Mouse (Mus musculus): ENCODE results near the gene Ak1.

Ak1 gene

DNA sequence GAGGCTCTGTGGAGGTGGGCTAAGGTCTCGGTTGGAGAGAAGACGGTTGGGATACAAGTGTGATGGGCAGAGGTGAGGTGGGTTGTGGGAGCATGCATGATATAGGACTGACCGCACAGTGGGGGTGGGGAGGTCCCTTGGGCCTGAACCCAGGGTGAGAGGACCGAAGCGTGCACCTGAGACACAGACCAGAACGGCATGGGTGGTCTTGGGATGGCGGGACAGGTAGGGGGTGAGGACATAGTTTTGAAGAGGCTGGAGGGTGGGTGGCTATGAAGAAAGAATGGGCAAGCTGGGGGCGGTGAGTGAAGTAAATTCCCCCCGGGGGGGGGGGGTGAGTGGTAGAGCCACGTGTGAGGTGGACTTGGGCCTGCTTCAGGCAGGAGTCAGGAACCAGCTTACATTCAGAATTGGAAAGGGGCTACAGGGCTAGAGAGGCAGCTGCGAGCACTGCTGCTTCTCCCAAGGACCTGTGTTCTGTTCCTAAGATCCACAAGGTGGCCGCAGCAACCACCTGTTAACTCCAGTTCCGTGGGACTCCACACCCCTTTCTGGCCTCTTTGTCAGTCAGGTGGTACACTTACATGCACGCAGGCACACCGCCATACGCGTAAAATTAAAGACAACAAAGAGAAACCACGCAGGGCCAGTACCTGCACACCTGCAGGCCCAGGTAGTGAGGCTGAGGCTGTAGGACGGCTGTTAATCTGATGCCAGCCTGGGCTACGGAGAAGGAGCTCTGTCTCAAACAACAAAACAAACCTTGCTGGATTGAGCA is 5.9 kb downstream of the Ak1 start:
- DNase-seq (ENCODE audit: inconsistent age in 2 of 2, low spot score in 1 of 2): peak; percentile 27 to 33

DNA sequence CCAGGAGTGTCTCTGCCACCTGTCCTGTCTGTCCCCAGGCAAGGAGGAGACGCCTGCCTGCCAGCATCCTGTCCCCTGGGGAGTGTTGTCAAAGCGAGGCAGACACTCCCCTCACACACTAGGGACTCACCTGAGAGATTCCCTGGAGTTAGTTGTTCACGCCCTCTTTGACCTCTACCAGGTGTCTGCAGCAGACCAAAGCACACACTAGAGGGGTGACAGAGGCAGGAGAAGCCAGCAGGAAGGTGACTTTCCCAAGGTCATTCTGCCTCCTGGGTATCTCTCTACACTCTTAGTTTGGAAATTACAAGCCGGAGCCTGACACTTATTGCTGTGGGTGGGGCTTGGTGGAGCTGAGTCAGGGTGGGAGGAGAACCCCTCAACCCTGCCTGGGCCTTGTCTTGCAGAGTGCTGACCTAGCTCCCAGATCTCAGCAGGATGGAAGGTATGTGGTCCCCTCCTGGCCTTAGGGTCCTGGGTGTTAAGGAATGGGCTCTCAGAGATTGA is 6.5 kb downstream of the Ak1 start:
- DNase-seq (ENCODE audit: inconsistent age in 2 of 2, low spot score in 1 of 2): peak in 1 of 2 experiments; percentile 50

DNA sequence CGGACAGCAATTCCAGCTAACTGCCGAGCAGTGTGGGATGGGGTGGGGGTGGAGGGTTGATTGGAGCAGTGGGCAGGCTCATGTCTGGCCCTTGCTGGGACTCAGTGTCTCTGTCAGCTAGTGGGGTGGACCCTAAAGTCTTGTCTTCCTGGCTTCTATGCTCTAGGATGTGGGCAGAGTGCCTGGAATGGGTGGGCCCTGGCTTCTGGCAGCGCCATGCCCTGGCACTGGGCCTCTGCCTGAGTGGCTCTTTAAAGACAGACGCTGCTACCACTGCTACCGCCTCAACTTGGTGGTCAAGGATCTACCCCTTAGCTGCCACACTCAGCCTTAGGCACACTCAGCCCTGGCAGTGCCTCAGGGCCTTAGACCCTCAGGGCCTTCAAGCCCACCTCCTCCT is 7.2 kb downstream of the Ak1 start:
- peak; percentile 66 to 78 for DNase-seq (ENCODE audit: inconsistent age in 2 of 2, low spot score in 1 of 2)

DNA sequence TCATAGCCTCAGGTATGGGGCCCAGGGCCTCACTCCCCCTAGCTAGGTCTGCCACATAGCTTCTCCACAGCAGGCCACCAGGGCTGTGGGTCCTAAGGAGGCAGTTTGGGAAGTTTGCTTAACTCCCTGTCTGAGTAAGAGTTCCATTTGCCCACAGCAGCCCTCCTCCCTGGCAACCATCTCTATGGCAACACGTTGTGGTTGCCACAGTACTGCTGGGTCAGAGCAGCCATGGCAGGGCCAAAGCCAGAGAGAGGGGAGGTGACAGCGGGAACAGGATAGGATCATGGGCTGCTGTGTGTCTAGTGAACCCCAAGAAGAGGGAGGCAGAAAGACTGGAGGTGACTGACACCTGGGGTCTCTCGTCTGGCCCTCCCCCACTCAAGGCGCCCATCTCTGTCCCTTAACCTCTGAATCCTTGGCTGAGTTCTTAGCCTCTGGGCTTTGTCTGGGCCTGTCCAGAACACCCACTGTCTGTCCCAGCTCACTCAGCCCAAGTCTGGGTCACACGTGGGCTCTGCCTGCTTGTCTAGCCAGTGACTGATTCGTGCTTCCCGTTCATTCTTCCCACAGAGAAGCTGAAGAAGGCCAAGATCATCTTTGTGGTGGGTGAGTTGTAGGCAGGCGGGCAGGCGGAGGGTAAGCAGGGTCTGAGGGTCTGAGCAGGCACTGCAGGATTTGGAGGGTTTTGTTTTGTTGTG is 7.9 kb downstream of the Ak1 start:
- DNase-seq (ENCODE audit: inconsistent age in 2 of 2, low spot score in 1 of 2): peak; percentile 67 to 68

DNA sequence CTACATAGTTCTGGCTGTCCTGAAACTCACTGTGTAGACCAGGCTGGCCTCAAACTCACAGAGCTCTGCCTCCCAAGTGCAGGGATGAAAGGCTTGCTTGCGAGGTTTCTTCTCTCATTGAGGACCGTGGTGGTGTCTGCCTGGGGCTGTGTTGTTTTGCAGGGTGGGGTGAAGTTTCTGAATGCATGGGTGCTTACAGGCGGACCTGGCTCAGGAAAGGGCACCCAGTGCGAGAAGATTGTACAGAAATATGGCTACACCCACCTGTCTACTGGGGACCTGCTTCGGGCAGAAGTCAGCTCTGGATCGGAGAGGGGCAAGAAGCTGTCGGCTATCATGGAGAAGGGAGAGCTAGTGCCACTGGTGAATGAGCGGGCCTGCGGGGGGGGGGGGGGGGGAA is 8.5 kb downstream of the Ak1 start:
- no peak for DNase-seq (ENCODE audit: inconsistent age in 2 of 2, low spot score in 1 of 2)

DNA sequence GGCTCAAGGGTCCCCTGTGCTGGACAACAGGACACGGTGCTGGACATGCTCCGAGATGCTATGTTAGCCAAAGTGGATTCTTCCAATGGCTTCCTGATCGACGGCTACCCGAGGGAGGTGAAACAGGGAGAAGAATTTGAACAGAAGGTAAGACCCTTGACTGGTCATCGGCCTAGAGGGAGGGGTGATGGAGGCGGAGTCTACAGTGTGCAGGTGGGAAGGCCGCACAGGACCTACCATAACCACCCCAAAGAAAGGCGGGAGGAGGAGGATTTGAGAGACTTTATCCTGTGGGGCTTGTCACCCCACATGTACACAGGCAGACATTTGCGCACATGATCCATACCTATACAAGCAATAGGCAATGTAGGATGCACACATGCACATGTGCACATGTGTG is 9.5 kb downstream of the Ak1 start:
- no peak for DNase-seq (ENCODE audit: inconsistent age in 2 of 2, low spot score in 1 of 2)

DNA sequence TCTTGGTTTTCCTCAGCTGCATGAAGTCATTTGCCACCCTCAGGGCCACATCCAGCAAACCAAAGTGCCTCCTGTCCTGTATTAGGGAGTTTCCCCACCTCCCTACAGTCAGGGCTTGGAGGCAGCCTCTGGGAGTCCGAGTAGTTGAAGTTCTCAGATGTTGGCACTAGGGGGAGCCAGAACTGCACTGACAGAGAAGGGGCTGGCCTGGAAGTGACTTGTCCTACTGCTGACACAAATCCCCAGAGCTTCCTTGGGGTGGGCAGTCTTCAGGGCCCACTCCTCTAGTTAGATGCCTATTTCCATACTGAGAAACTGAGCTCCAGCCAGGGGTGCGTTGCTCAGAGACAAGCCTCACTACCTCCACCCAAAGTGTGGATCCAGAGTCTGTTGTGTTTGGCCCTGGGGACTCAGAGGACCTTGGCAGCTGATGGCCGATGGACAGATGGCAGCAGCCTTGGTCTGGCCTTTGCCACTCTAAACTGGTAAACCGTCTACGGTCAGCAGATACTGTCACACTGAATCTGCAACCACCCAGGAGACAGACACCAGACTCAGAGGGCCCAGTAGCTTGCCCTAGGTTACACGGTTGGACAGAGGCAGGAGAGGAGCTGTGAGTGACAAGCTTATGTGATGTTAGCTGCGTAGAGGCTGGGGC is 10.3 kb downstream of the Ak1 start:
- peak; percentile 82 to 96 for DNase-seq (ENCODE audit: inconsistent age in 2 of 2, low spot score in 1 of 2)

DNA sequence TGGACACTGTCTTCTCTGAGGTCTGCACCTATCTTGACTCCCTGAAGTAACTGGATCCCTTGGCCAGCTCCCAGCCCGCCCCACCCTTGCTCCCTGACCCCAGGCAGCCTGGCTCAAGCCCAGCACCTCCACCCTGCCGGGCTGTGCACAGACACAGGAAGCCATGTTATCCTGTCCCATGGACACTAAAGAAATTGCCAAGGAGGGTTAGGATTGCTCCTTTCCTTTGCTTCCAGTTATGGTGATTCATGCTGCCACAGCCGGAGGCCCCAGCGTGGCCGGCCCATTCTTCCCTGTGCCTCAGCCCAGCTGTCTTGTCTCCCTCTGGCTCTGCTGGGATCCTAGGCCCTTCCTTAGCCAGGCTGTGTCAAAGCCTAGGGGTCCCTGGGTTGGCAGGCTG is 12.1 kb downstream of the Ak1 start:
- DNase-seq (ENCODE audit: inconsistent age in 2 of 2, low spot score in 1 of 2): peak; percentile 54 to 66

DNA sequence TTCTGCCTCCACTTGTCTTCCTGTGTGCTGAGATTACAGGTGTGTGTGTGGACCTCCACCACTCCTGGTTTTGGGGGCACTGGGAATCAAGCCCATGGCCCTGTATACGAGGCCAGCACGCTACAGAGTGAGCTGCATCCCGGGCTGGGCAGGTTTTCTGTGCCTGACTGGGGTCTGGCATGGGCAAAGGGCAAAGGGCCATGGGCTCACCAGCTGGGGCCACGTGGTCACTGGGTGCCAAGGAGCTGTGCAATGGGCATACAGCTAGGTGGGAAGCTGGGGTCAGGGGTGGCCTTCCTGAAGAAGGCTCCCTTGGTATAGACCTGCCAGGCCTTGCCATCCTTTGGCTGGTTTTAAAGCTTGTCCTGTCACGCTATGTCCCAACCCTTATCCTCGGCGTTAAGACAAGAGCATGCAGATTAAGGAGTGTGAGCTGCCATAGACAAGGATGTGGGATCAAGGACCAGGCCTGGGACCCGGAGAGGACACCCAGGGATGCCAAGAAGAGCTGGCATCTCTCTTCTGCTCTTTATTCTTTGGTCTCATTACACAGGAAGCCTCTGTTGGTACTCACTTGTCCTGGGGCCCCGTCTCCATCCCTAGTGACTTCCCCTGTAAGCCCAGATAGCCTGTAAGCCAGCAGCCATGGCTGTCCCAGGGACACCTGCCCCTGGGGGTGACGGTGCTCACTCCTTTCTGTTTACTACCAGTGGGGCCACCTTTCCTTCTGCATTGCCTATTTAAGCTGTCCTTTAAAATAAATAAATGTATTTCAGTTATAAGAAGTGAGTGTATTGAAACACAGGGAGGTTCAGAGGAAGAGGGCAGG is 12.9 kb downstream of the Ak1 start:
- no peak for DNase-seq (ENCODE audit: inconsistent age in 2 of 2, low spot score in 1 of 2)

DNA sequence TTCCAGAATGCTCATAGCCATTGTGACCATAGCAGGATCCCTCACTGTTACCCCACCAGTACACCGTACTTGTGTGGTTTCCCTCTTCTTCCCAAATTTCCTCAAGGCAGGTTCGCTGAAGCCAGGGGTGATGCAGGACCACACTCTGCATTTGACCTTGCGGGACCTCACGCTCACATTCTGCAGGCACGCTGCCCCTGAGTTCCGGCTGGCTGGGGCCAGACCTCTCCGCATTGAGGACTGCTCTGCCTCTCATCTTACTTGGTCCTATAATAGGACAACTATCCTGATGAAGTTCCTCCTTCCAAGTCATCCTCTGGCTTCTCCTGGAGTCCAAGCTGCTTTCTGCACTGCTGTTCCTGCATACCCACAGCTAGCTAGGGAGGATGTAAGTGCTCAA is 15.1 kb downstream of the Ak1 start:
- DNase-seq (ENCODE audit: inconsistent age in 2 of 2, low spot score in 1 of 2): no peak

DNA sequence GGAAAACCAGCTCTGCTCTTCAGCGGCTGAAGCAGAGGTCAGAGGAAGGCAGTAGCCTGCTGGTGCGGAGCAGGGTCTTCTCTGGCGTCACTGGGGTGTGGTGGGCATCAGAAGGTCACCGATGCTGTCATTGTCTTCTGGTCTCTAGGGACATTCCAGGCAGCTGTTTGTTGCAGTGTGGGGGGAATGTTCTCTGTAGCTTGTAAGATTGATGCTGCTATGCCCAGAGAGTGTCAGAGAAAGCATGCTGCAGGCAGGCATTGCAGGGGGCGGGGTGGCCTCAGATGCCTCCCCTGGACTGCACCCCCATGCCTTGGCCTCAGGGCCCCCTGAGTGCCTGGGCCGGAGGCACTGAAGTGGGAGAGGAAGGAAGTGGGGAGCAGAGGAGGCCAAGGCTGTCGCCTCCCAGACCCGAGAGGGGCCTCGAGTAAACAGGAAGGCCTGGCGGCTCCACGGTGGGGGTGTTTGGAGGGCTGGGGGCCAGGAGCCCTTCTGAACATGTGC is 16.3 kb downstream of the Ak1 start:
- DNase-seq (ENCODE audit: inconsistent age in 2 of 2, low spot score in 1 of 2): peak; percentile 78 to 84

DNA sequence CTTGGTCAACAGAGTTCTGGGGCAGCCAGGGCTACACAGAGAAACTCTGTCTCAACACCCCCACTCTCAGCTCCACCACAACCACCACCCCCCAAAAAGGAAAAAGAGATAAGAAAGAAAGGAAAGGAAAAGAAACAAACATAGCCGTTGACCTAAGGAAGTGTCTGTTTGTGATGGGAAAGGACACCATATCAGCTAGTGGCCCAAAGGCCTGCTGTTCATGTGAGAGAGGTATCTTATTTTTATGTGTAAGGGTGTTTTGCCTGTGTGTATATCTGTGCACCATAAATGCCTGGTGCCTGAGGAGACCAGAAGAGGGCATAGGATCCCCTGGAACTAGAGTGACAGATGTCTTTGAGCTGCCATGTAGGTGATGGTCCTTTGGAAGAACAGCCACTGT is 18.1 kb downstream of the Ak1 start:
- DNase-seq (ENCODE audit: inconsistent age in 2 of 2, low spot score in 1 of 2): no peak

DNA sequence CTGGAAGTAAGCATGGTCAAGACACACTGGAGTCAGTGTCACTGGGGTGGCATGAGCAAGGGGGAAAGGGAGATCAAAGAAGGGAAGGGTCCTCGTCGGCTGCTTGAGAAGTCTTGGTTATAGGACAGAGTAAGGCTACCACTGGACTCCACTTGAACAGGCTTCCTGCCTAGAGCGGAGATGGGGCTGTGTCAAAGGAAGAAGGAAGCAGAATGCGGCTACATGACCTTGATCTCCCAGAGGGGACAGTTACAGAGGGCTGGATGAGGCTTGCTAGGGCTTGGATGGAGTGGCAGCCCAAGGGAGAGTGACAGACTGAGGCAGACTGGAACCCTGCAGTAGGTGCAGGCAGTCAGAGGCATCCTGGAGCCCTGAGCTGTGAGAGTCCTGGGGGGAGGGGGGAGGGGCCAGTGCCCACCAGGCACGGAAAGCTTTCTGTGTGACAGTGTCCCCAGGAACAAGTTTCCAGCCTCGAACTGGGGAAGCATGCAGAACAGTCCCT is 19.0 kb downstream of the Ak1 start:
- peak in 1 of 2 experiments; percentile 53 for DNase-seq (ENCODE audit: inconsistent age in 2 of 2, low spot score in 1 of 2)

DNA sequence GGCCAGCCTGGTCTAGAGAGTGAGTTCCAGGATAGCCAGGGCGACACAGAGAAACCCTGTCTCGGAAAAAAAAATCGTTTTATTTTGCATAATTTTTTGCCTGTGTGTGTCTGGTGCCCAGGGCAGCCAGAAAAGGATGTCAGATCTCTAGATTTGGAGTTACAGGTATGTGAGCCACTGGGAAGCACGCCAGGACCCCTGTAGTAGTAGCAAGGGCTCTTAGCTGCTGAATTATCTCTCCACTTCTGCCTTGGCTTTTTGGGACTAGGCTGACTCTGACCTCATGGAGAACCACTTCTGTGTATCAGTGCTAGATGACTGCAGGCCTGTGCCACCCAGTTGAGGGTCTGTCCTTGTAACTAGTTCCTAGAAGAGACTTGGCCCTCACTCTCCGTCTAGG is 20.3 kb downstream of the Ak1 start:
- no peak for DNase-seq (ENCODE audit: inconsistent age in 2 of 2, low spot score in 1 of 2)

DNA sequence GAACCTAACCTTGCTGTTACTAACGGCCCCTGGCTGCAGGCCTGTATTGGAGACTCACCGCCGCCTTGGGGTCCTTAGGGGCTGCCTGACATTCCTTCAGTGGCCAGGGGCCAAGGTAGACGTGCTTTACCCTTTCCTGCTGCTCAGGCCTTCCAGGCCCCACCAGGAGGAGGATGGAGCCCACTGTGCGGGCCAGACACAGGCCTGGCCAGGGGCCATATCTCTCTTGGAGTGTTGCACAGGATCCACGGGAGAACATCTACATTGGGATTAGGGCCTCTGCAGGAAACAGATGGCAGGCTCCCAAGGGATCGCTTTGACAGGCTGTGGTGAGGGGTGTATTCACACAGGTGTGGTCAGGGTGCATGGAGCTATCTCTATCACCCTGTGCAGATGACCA is 21.3 kb downstream of the Ak1 start:
- DNase-seq (ENCODE audit: inconsistent age in 2 of 2, low spot score in 1 of 2): peak in 1 of 2 experiments; percentile 58

DNA sequence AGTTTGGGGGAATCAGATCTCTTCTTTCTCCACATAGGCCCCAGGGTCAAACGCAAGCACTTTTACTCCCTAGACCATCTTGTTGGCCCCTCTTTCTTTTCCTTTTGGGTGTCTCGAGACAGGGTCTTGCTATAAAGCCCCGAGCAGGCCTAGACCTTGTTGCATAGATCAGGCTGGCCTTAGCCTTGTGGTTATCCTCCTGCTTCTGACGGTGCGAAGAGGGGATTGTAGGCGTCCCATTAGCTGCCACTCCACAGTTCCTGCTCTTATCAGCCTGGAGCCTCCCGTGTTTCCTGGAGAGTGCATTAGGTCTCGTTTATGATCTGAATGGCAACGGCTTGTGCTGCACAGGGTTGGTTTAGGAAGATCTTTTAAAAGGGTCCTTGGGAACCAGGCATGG is 22.5 kb downstream of the Ak1 start:
- no peak for DNase-seq (ENCODE audit: inconsistent age in 2 of 2, low spot score in 1 of 2)

DNA sequence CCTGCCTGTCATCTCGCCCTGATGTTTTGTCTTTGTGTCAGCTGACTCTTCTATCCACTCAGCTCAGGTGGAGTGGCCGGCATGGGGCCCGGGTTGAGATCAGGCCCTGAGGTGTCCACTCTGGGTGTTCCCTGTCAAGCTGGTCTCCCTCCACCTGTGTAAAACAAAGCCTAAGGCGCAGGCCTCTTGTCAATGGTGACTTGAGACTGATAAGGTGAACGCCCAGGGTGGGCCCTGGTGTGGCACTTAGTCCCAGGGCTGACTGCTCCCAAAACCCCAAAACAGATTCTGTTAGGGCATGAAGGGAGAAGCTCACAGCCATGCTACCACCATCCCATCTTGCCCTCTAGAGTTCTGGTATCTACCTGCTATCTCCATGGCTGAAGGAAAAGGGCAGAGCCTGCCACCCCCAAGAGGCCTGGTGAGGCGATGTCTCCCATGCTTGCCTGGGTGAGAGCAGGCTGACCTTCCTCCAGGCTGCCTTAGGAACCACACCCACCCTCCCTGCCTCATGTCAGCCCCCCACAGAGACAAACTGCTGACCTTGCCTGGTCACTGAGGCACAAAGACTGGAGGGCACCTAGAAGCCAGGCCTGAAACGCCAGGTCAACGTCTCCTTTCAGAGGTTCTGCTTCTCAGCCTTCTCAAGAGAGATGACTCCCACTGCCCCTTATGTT is 23.4 kb downstream of the Ak1 start:
- no peak for DNase-seq (ENCODE audit: inconsistent age in 2 of 2, low spot score in 1 of 2)

DNA sequence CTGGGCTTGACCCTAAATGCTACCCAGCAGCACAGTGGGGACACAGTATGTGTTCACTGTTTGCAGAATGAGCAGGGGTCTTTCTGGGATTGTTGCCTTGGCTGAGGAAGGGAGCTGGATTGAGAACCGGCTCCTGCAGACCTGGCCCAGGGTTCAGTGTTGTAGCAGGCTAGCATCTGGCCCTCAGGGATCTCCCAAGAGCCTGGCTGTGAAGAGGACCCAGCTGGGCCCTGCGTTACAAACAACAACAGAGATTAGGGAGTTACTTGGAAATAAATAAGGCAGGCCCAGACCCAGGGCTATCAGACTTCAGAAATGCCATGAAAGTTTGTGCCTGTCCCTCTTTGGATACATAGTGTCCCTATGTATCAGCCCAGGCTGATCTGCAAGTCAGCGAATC is 24.1 kb downstream of the Ak1 start:
- no peak for DNase-seq (ENCODE audit: inconsistent age in 2 of 2, low spot score in 1 of 2)

DNA sequence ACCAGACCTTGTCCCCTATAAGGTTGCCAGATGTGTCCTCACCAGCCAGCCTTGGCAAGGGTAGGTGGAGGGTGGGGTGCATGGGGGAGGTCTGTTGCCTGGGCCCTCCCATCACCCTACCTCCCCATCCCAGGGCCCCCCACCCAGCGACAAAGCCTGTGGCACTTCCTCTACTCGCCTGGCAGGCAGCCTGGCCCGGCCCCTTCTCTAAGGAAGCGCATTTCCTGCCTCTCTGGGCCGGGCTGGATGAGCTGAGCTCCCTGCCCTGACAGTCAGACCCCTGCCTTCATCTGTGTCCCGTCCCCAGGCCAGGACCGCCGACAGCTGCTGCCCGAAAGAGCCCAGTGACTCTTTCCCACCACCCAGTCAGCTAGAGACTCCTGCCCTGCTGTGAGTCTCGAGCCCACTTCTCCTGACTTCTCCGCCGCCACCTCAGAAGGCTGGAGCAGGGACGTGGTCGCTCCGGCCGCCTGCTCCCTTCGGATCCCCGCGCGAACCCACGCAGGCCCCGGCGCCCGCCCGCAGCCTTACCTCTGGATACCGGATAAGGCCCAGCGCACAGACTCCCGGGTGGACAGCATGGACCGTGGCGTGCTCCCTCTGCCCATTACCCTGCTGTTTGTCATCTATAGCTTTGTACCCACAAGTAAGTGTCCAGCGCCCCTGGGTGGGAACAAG is 25.0 kb downstream of the Ak1 start, which contains the start of gene Eng:
TSS of gene Eng (plus strand) at position 217 of the 678 bp plus-strand sequence.
- DNase-seq (ENCODE audit: inconsistent age in 2 of 2, low spot score in 1 of 2): peak; percentile 77 to 82
